Mouse (Mus musculus) spleen, postnatal 4 days (tissue): ENCODE measurements around the gene Castor1.

Experiments
- DNase-seq, 2 experiments: peaks; one replicate each; pipeline ENCODE4 v3.0.0; 2022; ENCODE audit warnings: low spot score in 2 of 2

Gene Castor1

DNA sequence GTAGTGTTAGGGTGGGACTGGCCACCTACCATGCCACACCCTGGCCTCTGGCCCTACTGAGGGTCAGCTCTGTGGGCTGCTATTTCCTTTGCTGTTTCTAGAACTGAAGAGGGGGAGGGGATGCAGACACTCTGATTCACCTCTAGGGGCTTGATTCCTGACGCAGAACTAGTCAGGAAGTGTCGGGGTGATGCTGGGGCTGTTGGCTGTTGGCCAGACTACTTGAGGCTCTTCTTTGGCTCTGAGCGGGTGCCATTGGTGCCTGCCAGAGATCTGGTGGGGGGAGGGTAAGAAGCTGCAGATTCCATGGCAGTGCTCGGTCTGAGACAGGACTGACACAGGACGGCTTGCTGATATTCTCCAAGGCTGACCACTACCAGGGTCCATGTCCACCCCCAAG is 43.9 kb downstream of the Castor1 start:
- DNase-seq: no peak

- DNase-seq: no peak
These were observed 44.8 kb downstream of the Castor1 start for GRCm38 (mm10) chr11:4262847-4263246.

- DNase-seq: no peak
These were observed 45.3 kb downstream of the Castor1 start for GRCm38 (mm10) chr11:4263296-4263695.

- no peak for DNase-seq
These were observed 46.0 kb downstream of the Castor1 start for GRCm38 (mm10) chr11:4264066-4264465.

GRCm38 (mm10) chr11:4266271-4267201 is 48.5 kb downstream of the Castor1 start:
- no peak for DNase-seq

GRCm38 (mm10) chr11:4267202-4267578 is 49.2 kb downstream of the Castor1 start:
- no peak for DNase-seq

DNA sequence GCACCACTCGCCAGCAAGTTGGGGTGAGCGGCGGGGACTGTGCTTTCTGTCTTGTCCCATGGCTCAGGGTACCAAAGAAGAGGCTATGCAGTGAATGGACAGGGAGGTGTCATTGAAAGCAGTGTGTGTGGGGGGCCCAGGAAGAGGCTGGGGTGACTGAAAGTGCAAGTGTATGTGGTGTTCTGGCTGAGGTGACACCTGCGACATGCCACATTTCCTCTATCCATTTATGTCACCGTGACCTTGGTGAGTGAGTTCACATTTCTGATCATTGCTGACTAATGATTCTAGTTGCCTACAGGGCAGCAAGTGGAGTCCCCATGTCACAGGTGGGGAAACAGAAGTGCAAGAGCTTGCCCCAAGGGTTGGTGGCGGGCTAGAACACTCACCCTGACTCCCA is 50.5 kb downstream of the Castor1 start:
- DNase-seq: no peak

- no peak for DNase-seq
These were observed 52.9 kb downstream of the Castor1 start for GRCm38 (mm10) chr11:4270744-4271459.

GRCm38 (mm10) chr11:4271544-4271943 is 53.5 kb downstream of the Castor1 start:
- no peak for DNase-seq
